Mouse (Mus musculus): ENCODE measurements at regions not wholly inside any gene's neighbourhood (a gene's known extent, or its start where the extent isn't known, plus 50 kb on each side); places are given as distances from the start of the nearest gene placed in this dataset.

DNA sequence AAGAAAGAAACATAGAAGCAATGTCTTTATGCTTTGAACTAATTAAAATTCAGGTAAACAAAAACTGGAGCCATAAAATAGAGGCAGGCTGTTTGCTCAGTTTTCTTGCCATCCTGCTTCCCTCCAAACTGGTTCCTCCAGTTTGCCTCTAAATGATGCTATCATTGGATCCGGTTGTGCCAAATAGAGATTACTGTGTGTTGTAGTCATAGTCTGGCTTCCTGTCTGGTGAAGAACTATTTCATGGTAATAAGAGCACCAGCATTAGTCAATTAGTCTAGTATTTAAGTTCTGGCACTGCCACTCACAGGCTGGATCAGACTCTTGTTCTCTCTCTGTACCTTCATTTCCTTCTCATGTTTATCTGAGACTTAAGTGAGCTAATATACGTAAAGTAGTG, 141.9 kb upstream of the Rasa1 start:
- no peak for DNase-seq

DNA sequence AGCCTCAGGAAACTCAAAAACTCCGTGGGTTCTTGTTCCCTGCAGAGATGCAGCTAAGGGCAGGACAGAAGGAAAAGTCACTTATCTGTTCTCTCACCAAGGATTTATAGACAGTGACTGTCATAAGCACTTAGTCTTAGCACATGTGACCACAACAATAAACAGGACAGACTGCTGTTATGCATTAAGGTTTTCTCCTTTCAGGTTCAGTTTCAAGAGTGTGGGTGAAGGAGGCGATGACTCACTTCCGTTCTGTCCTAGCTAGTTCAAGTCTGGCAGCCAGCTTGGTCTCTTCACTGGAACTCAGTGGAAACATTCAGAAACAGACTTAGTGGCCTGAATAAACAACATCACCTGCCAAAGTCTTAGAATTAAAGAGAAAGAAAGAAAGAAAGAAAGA, 141.1 kb upstream of the Rasa1 start:
- no peak for DNase-seq

DNA sequence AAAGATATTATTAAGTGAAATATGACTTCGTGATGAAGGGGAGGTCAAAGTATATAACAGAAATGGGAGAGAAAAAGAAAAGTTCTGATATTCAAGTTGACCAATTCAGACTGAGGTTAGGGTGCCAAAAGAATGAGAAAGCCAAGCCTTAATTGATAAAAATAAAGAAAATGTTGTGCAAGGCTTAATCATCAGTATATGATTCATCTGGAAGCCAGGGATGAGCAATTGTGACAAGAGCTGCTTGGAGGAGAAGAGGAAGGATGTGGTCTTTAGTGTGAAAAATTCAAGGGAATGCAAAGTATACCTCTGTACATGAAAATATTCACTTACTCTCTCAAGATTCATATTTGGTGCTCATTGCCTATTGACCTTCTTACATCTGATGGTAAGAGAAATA, 129.7 kb upstream of the Rasa1 start:
- no peak for DNase-seq

DNA sequence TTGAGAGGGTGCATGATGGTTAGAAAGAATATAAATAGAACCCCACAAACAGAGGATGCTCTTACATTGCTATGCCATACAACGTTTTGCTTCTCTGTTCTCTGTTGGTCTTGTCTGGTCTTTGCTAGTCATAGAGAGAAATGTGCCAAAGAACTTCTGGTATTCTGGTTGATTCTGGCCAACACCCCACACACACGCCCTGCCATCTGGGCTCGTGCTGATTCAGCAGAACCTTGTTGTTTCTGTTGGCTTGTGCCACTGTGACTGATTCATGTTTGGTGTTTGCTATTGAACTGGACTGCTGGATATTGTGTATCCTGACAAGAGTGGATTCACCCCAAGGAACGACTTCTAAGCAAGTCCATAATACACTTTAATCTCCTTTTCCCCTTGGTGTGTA, 126.0 kb upstream of the Rasa1 start:
- DNase-seq = no peak

DNA sequence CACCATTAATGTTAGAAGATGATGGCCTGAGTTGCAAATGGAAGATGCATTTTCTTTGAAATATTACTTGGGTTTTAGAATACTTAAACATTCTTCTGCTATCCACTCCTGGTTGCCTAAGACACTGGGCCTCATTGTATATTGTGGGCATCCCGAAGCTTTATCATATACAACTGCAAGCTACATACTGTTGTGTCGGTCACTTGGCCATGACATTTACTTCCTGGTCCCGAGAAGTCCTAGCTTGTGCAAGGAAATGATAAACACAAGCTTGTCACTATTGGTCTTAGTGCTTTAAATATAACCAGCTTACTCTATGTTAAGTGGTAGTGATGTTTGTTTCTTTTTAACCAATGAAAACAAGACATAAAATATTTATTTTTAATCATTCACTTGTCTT, 122.4 kb upstream of the Rasa1 start:
- DNase-seq = no peak

DNA sequence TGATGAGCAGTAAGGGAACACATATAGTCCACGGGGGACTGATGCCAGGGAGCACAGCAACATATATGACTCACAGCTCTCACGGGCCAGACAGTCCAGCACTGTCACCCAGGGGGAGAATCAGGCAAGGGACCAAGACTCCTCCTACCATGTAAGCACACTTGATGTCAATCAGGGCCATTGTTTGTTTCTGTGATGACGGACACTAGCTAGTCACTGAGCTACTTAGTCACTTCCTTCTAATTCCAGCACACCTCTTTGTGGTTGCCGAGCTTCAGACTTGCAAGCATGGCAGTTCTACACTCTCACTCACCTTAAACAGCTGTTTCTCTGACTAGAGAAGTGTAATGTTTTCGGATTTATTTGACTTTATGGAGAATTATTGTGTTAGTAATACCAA, 109.9 kb upstream of the Rasa1 start:
- DNase-seq = no peak

DNA sequence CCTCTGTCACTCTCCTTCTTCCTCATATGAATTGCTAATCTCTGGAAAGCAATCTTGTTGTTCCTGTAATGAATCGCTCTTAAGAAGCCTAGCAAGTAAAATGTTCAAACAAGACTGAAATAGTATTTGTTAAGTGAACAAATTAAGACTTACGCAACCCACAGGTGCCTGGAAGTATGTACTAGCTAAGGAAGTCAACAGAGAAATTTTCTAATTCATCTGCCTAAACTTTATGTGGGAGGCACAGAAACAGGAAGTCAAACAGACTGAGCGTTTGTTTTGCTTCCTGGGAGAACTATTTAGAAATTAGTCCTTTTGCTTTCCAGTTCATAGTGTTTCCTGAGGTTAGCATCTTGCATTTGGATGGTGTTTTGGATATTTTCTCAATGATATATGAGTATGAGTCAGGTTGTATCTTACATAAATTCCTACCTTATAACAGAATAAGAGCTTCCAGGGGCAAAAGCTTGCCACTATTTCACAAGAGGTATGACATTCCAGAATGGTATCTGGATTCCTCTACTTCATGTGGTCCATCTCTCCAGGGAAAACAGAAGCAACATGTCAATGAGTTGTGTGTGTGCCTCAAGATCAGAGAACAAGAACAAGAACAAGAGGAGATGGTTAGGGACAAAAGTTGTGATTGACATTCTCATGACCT, 87.5 kb upstream of the Rasa1 start:
- no peak for DNase-seq

DNA sequence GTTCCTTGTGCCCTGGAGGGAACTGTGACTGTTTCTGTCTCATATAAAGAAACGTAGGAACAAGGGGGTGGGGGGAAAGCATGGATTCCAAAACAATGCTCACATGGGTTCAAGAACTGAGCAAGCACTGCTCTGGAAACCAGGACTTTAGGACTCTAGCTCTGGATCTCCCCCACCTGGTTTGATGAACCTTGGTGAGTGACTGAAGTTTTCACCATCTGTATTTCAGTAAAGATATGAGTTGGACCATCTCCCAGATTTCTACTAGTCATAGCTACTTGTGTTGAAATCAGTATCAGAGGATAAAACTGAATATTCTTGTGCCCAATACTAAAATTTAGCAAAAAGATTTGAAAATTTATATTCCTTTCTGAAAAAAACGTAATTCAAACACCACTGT, 70.7 kb upstream of the Rasa1 start:
- no peak for DNase-seq

DNA sequence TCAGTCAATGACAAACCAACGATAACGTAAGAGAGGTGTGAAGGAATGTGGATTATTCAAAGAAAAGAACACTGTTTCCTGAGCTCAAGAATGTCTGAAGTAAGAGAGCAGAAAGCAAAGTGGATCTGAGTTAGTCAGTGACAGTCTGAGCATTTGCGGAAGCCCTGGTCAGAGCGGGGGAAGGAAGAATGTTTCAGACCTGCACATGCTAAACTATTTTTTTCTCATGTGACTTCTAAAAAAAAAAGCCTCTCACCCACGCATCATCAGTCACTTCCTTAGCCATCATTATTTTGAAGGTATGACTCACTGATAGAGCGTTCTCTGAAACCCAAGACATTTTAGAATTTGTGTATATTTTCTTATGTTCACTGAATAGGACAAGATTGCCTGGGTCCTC, 70.2 kb upstream of the Rasa1 start:
- no peak for DNase-seq

DNA sequence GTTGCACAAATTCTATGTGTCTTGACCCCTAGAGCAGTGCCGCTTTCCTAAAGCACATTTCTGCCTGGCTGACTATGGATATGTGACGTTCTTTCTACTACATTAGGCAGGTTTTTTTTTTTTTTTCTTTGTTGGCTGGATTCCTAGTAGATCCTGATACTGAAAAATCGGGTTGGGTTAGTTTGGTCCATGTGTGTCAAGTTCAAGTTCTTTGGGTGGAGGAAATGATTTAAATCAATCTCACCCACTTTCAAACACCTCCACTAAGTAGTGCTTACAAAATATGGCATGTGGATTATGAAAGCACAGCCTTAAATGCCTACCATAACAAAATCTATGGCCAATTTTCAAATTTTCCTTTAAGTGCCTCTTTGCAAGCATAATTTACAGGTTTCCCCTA, 63.1 kb upstream of the Rasa1 start:
- no peak for DNase-seq

Data from adrenal gland, adult 2 months (tissue).